Mouse (Mus musculus): ENCODE data around the gene Pon2. TPM values are rescaled to one million over a fixed set of nuclear protein-coding genes. Genes with fewer than 3 reads are reported as not detected.
"Not testable (repeated sequence)": the region's sequence is repeated elsewhere in the genome, so short reads cannot be mapped to it uniquely, and the experiment has no call there.

The Pon2 gene
- polyA plus RNA-seq, 1 experiment from 2014 or later: 32.4 TPM

DNA sequence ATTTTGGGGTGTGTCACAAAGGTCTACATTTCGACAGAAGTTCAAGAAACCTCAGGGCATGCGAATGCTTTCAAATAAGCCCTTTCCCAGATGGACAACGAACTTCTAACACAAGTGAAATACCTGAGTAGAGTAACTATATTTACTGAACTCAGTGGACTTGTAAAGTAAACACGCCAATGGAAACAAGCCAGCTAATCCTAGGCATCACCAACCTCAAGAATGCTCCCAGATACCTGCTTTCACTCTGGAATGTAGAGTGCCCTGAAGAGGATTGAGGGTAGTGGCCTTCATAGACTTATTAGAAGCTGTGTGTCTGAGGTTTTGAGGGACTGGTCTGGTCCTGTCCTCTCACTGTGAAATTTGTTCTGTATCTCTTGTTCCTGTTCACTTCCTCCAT, 60.7 kb downstream of the Pon2 start:
- no peak overlapping the region for H3K27ac ChIP-seq
- WGBS: 86% methylated on average over 4 of the region's 4 CpGs
- H3K27me3 ChIP-seq (ENCODE audit: insufficient read depth, poor library complexity, severe bottlenecking): no peaks in the 10 kb centered on the region
- no peak overlapping the region for H3K4me3 ChIP-seq
- H3K4me1 ChIP-seq (replicated peaks): no peaks in the 10 kb centered on the region
- no peaks in the 10 kb centered on the region for H3K9me3 ChIP-seq
- no peaks in the 10 kb centered on the region for H3K36me3 ChIP-seq
- DNase-seq (ENCODE audit: low spot score): no peak

DNA sequence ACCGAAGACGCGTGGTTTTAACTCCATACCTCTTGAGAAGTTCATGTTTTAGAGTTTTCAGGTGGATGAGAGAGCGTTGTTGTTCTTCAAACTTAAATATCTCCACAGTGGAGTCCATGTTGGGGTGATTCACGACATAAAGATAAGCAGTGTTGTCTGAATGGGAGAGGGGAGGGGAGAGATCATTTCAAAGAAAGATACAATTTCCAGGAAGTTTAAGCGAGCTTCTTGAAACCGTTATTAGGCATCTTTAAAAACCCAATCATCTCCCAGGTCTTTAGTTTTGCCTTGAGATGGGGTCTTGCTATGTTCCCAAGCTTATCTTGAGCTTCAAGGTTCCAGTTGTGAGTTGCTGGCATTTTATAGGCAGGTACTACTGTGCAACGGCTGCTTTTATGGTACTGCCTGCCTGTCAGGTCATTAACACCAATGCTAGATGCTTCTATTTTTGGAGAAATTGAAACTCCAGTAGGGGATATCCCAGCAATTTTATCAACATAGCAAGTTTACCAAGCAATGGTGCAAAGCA, 61.3 kb downstream of the Pon2 start:
- Histone ChIP-seq H3K27ac (no peak overlapping the region), H3K4me1 (replicated peaks) (no peaks in the 10 kb centered on the region), H3K36me3 (no peaks in the 10 kb centered on the region), H3K27me3 (ENCODE audit: insufficient read depth, poor library complexity, severe bottlenecking) (no peaks in the 10 kb centered on the region), H3K9me3 (no peaks in the 10 kb centered on the region), H3K4me3 (no peak overlapping the region)
- DNase-seq (ENCODE audit: low spot score): no peak
- WGBS: 92% methylated on average over 8 of the region's 8 CpGs

DNA sequence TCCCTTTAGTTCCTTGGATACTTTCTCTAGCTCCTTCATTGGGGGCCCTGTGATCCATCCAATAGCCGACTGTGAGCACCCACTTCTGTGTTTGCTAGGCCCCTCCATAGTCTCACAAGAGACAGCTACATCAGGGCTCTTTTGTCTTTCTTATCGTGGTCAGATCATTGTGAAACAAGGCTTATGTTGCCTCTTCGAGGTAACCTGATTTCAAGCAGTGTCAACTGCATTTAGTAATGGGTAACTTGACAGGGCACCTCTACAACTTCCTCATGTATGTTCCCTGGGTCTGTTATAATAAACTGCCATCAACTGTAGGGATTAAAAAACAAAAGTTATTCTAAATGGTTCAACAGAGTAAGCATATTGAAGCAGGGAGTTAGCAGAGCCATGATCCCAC, 63.7 kb downstream of the Pon2 start:
- Histone ChIP-seq H3K9me3 (no peaks in the 10 kb centered on the region), H3K4me1 (replicated peaks) (no peaks in the 10 kb centered on the region), H3K36me3 (no peaks in the 10 kb centered on the region), H3K27ac (no peak overlapping the region), H3K27me3 (ENCODE audit: insufficient read depth, poor library complexity, severe bottlenecking) (no peaks in the 10 kb centered on the region), H3K4me3 (no peak overlapping the region)
- WGBS: 73% methylated on average over 3 of the region's 3 CpGs
- DNase-seq (ENCODE audit: low spot score): no peak

DNA sequence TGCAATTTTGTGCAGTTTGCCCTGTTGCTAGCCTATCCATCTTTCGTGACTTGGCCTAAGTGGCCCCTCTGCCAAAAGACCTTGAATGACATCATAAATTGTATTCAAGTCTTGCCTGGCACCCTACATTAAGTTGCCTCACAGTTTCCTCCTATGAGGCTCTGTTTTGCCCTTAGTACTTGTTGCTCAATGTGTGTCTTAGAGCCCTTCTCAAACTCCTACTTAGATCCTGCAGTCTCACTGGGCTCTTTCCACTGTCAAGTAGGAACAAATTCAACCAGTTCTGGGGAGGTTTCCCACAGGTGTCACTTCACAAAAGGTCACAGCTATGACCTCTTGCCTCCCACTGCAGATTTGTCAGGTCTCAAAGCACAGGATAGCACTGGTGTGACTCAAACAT, 64.4 kb downstream of the Pon2 start:
- Histone ChIP-seq H3K27me3 (ENCODE audit: insufficient read depth, poor library complexity, severe bottlenecking) (no peaks in the 10 kb centered on the region), H3K4me3 (no peak overlapping the region), H3K4me1 (replicated peaks) (no peaks in the 10 kb centered on the region), H3K9me3 (no peaks in the 10 kb centered on the region), H3K36me3 (no peaks in the 10 kb centered on the region), H3K27ac (no peak overlapping the region)
- WGBS: 89% methylated on average over 1 of the region's 1 CpGs
- DNase-seq (ENCODE audit: low spot score): no peak

DNA sequence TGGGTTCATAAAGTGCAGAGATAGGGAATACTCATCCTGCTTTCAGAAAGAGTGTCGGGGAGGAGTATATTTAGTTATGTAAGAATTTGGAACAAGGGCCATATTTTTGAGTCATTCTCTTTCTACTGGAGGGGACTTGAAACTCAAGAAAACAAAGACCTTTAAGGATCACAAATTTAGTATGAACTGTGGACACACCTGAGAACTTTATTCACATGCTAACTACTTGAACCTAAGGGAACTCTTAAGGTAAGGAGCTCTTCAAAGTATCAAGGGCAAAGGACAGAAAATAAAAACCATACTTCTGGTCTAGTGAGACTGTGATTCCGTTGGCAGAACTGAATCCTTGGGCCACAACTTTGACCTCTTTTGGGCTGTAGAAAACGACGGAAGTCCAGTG, 66.2 kb downstream of the Pon2 start:
- H3K27me3 ChIP-seq (ENCODE audit: insufficient read depth, poor library complexity, severe bottlenecking): no peaks in the 10 kb centered on the region
- 91% methylated on average over 4 of the region's 4 CpGs for WGBS
- H3K36me3 ChIP-seq: no peaks in the 10 kb centered on the region
- H3K9me3 ChIP-seq: no peaks in the 10 kb centered on the region
- H3K4me3 ChIP-seq: no peak overlapping the region
- no peak for DNase-seq (ENCODE audit: low spot score)
- H3K4me1 ChIP-seq (replicated peaks): no peaks in the 10 kb centered on the region
- H3K27ac ChIP-seq: no peak overlapping the region

DNA sequence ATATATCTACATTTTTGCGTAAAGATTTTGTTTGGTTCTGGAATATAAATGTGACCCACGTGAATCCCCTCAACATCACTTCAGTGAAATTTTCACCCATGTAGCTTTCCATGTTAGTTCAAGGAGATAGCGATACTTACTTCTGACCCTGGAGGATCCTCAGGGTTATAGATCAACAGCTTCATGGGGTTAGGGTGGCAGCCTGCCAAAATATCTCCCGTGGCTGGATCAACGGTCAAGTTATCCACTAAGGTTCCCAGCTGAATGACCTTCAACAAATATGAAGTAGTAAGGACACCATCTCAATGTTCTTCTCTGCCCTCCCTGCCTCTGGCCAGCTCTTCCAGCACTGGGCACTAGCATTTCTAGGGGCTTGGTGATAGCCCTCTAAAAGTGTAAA, 68.0 kb downstream of the Pon2 start:
- Histone ChIP-seq H3K27ac (no peak overlapping the region), H3K36me3 (no peaks in the 10 kb centered on the region), H3K27me3 (ENCODE audit: insufficient read depth, poor library complexity, severe bottlenecking) (no peaks in the 10 kb centered on the region), H3K9me3 (no peaks in the 10 kb centered on the region), H3K4me1 (replicated peaks) (no peaks in the 10 kb centered on the region), H3K4me3 (no peak overlapping the region)
- WGBS: 93% methylated on average over 5 of the region's 5 CpGs
- no peak for DNase-seq (ENCODE audit: low spot score)

DNA sequence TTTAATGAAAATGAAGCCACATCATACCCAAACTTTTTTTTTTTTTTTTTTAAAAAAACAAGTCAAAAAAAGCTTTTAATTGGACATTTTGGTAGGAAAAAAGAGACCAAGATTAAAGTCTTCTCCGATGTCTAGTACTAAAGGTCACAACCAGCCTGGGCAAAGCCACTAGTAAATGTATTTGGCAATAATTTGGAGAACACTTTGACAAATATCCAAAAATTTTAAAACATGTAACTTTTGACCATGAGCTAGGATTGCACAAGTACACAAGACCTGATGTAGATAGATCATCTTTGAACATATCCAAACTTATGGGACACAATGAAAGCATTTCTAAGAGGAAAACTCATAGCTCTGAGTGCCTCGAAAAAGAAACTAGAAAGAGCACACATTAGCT, 74.7 kb downstream of the Pon2 start:
- H3K36me3 ChIP-seq; DNase-seq (ENCODE audit: low spot score): not testable (repeated sequence)
- 84% methylated on average over 2 of the region's 2 CpGs for WGBS

DNA sequence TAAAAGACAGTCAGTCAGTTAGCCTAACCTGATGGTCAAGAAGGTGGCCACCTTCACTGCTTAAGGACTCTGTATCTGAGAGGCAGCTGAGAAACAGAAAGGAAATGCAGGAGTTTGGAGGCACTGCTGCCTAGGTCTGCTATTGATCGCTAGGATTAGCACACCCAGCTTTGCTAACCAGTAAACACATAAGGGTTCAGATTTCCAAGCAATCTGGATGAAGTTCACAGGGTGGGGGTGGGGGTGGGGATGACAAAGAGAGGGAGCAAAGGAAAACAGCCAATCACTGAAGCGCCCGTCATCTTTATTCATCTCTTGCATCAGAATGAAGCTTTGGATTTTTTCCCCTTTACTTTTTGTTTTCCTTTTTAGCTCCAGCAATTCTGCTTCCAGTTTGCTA, 76.2 kb downstream of the Pon2 start:
- Histone ChIP-seq H3K9me3 (no peaks in the 10 kb centered on the region), H3K27ac (no peak overlapping the region), H3K4me3 (no peak overlapping the region), H3K36me3 (no peaks in the 10 kb centered on the region), H3K4me1 (replicated peaks) (0 out of 2 replicates have a peak, but pooled peaks cover 2% of the 10 kb centered on the region), H3K27me3 (ENCODE audit: insufficient read depth, poor library complexity, severe bottlenecking) (no peaks in the 10 kb centered on the region)
- DNase-seq (ENCODE audit: low spot score): no peak
- 72% methylated on average over 3 of the region's 3 CpGs for WGBS

More for the DNA sequence above, 74.7 kb downstream of the Pon2 start:
- H3K4me3 ChIP-seq; H3K27me3 ChIP-seq (ENCODE audit: insufficient read depth, poor library complexity, severe bottlenecking); H3K27ac ChIP-seq; H3K4me1 ChIP-seq (replicated peaks); H3K9me3 ChIP-seq: not testable (repeated sequence)

DNA sequence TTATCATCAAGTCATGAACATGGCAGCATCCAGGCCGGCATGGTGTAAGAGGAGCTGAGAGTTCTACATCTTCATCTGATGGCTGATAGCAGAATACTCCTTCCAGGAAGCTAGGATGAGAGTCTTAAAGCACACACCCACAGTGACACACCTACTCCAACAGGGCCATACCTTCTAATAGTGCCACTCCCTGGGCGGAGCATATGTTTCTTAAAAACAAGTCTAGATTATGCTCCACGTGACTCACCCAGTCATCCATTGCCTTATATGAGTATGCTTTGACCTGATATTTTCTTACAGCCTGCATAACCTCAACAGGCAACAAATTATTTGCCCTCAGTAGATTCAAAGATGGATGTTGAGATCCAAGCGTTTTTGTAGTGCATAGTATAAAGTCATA, 80.1 kb downstream of the Pon2 start:
- DNase-seq (ENCODE audit: low spot score): no peak
- 92% methylated on average over 4 of the region's 4 CpGs for WGBS
- Histone ChIP-seq H3K36me3 (no peaks in the 10 kb centered on the region), H3K27me3 (ENCODE audit: insufficient read depth, poor library complexity, severe bottlenecking) (no peaks in the 10 kb centered on the region), H3K9me3 (peaks cover 1% of the 10 kb centered on the region; the same call in 1 of the 2 replicates), H3K4me3 (no peak overlapping the region), H3K4me1 (replicated peaks) (0 out of 2 replicates have a peak, but pooled peaks cover 2% of the 10 kb centered on the region), H3K27ac (no peak overlapping the region)

Other genes with a start within 250 kb of the Pon2 start
- gene Pon1, start 104.5 kb downstream of the Pon2 start, polyA plus RNA-seq (2016; fragmentation: Nextera tagmentation; extraction: Ambion mirVana): not detected in 2 replicates
- gene Pon3, start 42.2 kb downstream of the Pon2 start, polyA plus RNA-seq (2016; fragmentation: Nextera tagmentation; extraction: Ambion mirVana): 5.8 and 6.4 TPM in 2 replicates
- 22.0 and 24.3 TPM in 2 replicates for gene Asb4, start 84.9 kb upstream of the Pon2 start, polyA plus RNA-seq (2016; fragmentation: Nextera tagmentation; extraction: Ambion mirVana)
- gene Pdk4, start 197.9 kb upstream of the Pon2 start, polyA plus RNA-seq (2016; fragmentation: Nextera tagmentation; extraction: Ambion mirVana): 0.65 and 0.98 TPM in 2 replicates

Measured in hindbrain, embryonic 10.5 days (tissue).